Mouse (Mus musculus) small intestine, adult 2 months (tissue): ENCODE data around the gene App.

ENCODE experiments used
- CTCF ChIP-seq: fragments of 200-500 bp; IDR thresholded peaks from 2 replicates; pipeline ENCODE4 v1.5.1; 2012; ENCODE audit warnings: low read depth, mild to moderate bottlenecking, control low read depth, inconsistent platforms, low read length, moderate library complexity, mixed read lengths; ENCODE audit not compliant: insufficient replicate concordance, insufficient read length; ENCODE audit errors: extremely low read depth
- POLR2A ChIP-seq: fragments of 200-500 bp; IDR thresholded peaks from 2 replicates; pipeline ENCODE4 v1.6.1; 2012; ENCODE audit warnings: low read depth, mild to moderate bottlenecking, control low read depth, inconsistent platforms, low read length, moderate library complexity

GRCm38 (mm10) chr16:84969026-84969425, 204.5 kb downstream of the App start:
- TF ChIP-seq CTCF: no peak
- no peak for TF ChIP-seq POLR2A
